Mouse (Mus musculus): ENCODE measurements at regions not wholly inside any gene's neighbourhood (a gene's known extent, or its start where the extent isn't known, plus 50 kb on each side); places are given as distances from the start of the nearest gene placed in this dataset.
A peak's percentile ranks its signal among the peaks of the same experiment; 100 is the strongest.
"Not testable (repeated sequence)": the region's sequence is repeated elsewhere in the genome, so short reads cannot be mapped to it uniquely, and the experiment has no call there.

DNA sequence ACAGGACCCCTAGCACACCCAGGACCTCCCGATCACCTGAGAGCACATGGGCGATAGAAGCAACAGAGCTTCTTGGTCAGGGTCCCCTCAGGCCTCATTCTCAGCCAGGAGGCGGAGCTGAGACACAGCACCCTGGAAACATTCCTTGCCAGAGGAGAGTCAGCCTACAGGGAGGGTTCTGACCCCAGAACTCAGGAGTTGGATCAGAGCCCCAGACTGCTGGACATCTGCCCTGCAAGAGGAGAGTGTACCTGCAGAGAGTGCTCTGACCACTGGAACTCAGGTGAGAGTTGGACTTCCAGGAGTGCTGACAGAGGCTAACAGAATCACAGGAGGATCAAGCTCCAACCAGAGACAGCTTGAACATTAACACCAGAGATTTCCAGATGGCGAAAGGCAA is 76.1 kb downstream of the Gpr85 start:
- H3K27me3 ChIP-seq (replicated peaks; ENCODE audit: control insufficient read depth, insufficient read depth, low read length); H3K4me1 ChIP-seq (ENCODE audit: control insufficient read depth, insufficient read depth, low read depth, low read length); H3K9me3 ChIP-seq (ENCODE audit: control insufficient read depth, low read length); H3K9ac ChIP-seq (ENCODE audit: low read depth, low read length); H3K36me3 ChIP-seq (ENCODE audit: control insufficient read depth, insufficient read depth, low read length); H3K4me3 ChIP-seq (ENCODE audit: low read length); ATAC-seq; H3K4me2 ChIP-seq (ENCODE audit: low read length); H3K27ac ChIP-seq (ENCODE audit: low read depth, low read length): not testable (repeated sequence)
- WGBS = 97% methylated on average over 4 of the region's 4 CpGs

DNA sequence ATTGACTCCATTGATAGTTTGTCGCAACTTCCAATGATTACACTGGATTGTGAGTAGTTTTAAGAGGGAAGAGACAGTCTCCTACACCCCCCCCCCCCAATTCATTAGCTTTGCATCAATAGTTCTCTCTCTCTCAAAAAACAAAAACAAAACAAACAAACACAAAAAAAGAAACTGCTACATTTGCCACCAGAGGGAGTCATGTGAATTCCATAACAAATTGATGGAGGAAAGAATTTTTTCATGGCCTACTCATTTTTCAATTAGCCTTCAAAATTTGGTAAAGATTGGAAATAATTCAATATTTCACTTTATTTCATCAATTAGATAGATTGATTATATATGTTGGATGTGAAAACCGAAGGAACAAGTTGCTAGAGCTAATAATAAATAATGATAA is 80.3 kb downstream of the Gpr85 start:
- Histone ChIP-seq H3K36me3 (ENCODE audit: control insufficient read depth, insufficient read depth, low read length) (no peaks in the 10 kb centered on the region), H3K4me2 (ENCODE audit: low read length) (no peak overlapping the region), H3K9me3 (ENCODE audit: control insufficient read depth, low read length) (no peaks in the 10 kb centered on the region), H3K4me1 (ENCODE audit: control insufficient read depth, insufficient read depth, low read depth, low read length) (no peaks in the 10 kb centered on the region), H3K9ac (ENCODE audit: low read depth, low read length) (no peak overlapping the region), H3K4me3 (ENCODE audit: low read length) (no peak overlapping the region), H3K27me3 (replicated peaks; ENCODE audit: control insufficient read depth, insufficient read depth, low read length) (no peaks in the 10 kb centered on the region), H3K27ac (ENCODE audit: low read depth, low read length) (no peak overlapping the region)
- no peak for ATAC-seq
- 89% methylated on average over 2 of the region's 2 CpGs for WGBS

DNA sequence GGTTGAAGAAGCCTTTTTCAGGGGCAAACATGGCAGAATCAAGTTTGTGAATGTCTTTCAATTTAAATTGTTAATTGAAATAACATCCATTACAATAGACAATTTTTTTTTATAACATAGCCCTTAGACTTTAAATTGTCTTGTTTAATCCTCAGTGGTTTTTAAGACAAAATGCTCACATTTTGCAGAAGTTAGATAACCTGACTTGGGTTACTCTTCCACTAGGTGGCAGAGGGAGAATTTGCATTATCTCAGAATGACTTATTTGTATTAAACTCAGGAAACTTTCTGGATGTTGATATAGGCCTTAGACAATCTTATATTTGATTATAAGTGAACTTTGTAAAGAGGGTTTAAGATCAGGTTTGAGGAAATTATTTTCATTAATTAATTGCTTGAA is 80.8 kb downstream of the Gpr85 start:
- Histone ChIP-seq H3K9ac (ENCODE audit: low read depth, low read length) (no peak overlapping the region), H3K9me3 (ENCODE audit: control insufficient read depth, low read length) (no peaks in the 10 kb centered on the region), H3K27me3 (replicated peaks; ENCODE audit: control insufficient read depth, insufficient read depth, low read length) (no peaks in the 10 kb centered on the region), H3K4me1 (ENCODE audit: control insufficient read depth, insufficient read depth, low read depth, low read length) (no peaks in the 10 kb centered on the region), H3K27ac (ENCODE audit: low read depth, low read length) (no peak overlapping the region), H3K4me2 (ENCODE audit: low read length) (no peak overlapping the region), H3K4me3 (ENCODE audit: low read length) (no peak overlapping the region), H3K36me3 (ENCODE audit: control insufficient read depth, insufficient read depth, low read length) (no peaks in the 10 kb centered on the region)
- ATAC-seq = no peak

DNA sequence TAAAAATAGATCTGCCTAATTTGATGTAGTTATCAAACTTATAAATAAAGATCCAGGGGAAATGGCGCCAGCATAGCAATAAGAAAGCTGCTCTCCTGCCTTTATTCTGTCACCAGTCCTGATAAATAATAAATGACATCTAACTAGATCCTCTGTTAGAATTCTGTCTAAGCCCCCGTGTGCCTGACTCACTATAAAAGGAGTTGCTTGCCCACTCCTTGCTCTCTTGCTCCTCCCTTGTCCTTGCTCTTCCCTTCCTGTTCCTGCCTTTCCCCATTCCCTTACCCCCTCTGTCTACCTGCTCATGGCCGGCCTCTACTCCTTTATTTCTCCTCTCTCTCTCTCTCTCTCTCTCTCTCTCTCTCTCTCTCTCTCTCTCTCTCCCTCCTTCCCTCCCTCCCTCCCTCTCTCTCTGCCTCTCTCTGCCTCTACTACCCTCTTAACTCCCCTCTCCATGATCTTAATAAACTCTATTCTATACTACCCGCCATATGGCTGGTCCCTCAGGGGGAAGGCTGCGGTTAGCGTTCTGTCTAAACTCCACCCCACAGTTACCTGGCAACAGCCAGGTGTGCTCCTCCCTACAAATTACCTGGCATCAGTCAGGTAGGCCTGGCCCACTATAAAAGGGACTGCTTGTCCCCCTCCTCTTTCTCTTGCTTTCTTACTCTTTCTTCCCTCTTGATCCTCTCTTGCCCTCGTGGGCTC is 71.3 kb upstream of the Bmt2 start:
- no peak overlapping the region for H3K4me3 ChIP-seq (ENCODE audit: low read length)
- ATAC-seq = no peak
- no peaks in the 10 kb centered on the region for H3K27me3 ChIP-seq (replicated peaks; ENCODE audit: control insufficient read depth, insufficient read depth, low read length)
- H3K9me3 ChIP-seq (ENCODE audit: control insufficient read depth, low read length) = no peaks in the 10 kb centered on the region
- no peak overlapping the region for H3K4me2 ChIP-seq (ENCODE audit: low read length)
- peaks cover 6% of the 10 kb centered on the region for H3K4me1 ChIP-seq (ENCODE audit: control insufficient read depth, insufficient read depth, low read depth, low read length)
- no peak overlapping the region for H3K9ac ChIP-seq (ENCODE audit: low read depth, low read length)
- WGBS = 45% methylated on average over 7 of the region's 7 CpGs
- H3K27ac ChIP-seq (ENCODE audit: low read depth, low read length) = no peak overlapping the region
- H3K36me3 ChIP-seq (ENCODE audit: control insufficient read depth, insufficient read depth, low read length) = no peaks in the 10 kb centered on the region

DNA sequence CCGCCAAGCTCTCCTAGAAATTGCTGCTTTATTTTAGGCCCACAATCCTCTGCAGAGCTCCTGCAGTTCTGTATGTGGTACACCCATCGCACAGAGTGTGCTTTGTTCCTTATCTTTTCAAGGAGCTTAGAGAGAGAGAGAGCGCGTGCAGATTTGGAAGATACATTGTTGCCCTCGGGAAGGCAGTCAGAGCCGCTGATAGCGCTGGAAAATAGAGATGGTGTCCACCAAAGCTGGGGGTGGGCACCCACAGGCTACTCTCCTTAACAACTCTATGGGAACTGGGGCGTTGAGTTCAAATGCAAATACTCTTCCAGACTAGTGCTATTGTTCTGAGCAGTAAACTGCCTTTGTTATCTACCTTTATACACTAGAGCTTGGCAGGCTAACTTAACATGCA is 70.2 kb upstream of the Bmt2 start:
- Histone ChIP-seq H3K9ac (ENCODE audit: low read depth, low read length) (peak overlapping the region; percentile 7; the same call in 1 of the 2 replicates), H3K27me3 (replicated peaks; ENCODE audit: control insufficient read depth, insufficient read depth, low read length) (no peaks in the 10 kb centered on the region), H3K27ac (ENCODE audit: low read depth, low read length) (no peak overlapping the region; the same call in 1 of the 2 replicates), H3K4me3 (ENCODE audit: low read length) (no peak overlapping the region), H3K9me3 (ENCODE audit: control insufficient read depth, low read length) (no peaks in the 10 kb centered on the region), H3K4me2 (ENCODE audit: low read length) (peak overlapping the region; percentile 25), H3K4me1 (ENCODE audit: control insufficient read depth, insufficient read depth, low read depth, low read length) (peaks cover 6% of the 10 kb centered on the region), H3K36me3 (ENCODE audit: control insufficient read depth, insufficient read depth, low read length) (no peaks in the 10 kb centered on the region)
- peak; percentile 48; the same call in 1 of the 2 replicates for ATAC-seq
- WGBS = 10% methylated on average over 8 of the region's 8 CpGs

DNA sequence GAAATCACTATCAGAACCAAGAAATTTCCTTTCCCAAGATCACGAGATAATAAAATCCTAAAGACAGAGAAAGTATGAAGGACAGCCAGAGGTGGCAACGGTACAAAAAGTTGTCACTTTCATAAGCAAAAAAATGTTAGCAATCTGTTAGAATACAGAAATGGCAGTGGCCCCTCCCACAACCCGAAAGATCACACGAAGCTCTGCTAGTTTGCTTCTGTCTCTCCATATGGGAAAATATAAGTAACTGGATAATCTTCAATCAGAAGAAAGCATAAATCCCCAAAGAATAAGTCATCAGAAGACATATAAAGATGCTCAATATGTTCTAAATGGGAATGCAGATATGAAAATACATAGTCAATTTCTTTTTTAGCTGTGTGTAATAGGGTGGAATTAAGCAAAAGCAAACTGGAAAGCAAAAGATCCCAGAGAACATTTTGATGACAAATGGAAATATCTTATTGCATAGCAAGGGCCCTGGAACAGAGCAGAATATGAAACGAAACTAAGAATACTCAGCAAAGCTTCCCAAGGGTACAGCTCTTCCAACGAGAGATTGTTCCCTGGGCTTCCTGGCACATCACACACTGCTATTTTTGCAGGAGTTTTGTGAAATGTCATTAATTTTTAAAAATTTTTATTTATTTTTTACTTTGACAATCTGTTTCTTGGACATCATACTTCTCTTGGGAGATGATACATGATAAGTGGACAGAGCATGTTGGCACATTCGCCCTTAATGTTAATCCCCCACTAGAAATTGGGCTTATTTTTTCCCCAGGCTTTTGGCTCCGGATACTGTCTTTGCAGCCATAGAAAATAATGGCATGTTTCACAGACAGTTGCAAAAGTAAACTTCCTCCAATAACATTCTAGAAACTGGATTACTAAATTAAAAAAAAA is 69.1 kb upstream of the Bmt2 start:
- no peak overlapping the region for H3K27ac ChIP-seq (ENCODE audit: low read depth, low read length)
- no peak overlapping the region for H3K4me3 ChIP-seq (ENCODE audit: low read length)
- H3K27me3 ChIP-seq (replicated peaks; ENCODE audit: control insufficient read depth, insufficient read depth, low read length) = no peaks in the 10 kb centered on the region
- H3K4me1 ChIP-seq (ENCODE audit: control insufficient read depth, insufficient read depth, low read depth, low read length) = peaks cover 6% of the 10 kb centered on the region
- WGBS = 76% methylated on average over 8 of the region's 8 CpGs
- H3K9me3 ChIP-seq (ENCODE audit: control insufficient read depth, low read length) = no peaks in the 10 kb centered on the region
- H3K36me3 ChIP-seq (ENCODE audit: control insufficient read depth, insufficient read depth, low read length) = no peaks in the 10 kb centered on the region
- no peak overlapping the region for H3K4me2 ChIP-seq (ENCODE audit: low read length)
- no peak overlapping the region for H3K9ac ChIP-seq (ENCODE audit: low read depth, low read length)
- no peak for ATAC-seq

All from hindbrain, embryonic 16.5 days (tissue).